Mouse (Mus musculus): ENCODE measurements around the gene Sp2. TPM values are rescaled to one million over a fixed set of nuclear protein-coding genes. Genes with fewer than 3 reads are reported as not detected.

Gene Sp2
- polyA plus RNA-seq, 1 experiment = 12.3 TPM

DNA sequence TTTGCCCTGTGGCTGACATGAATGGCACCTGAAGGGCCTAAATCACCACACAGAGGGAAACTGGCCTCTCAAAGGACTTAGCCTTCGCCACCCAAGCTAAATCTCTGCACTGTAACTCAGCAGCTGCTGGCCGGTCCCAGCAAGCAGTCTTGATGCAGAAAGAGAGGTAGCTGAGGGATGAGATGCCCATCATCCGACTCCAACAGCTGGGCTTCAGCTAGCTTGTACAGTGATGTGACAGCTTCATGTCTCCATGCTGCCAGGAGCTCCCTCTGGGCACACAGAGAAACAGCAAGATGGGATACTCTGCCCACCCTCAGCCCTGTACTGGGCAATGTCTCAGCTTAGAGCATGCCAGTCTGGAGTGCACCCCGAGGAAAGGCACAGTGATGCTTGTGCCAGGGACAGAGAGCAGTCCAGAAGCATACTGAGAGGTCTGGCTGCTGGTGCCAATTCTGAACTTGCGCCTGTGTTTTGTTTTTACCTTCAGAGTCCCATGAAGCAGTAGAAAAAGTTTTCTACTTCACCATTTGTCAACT lies 9.3 kb downstream of the Sp2 start:
- peak overlapping the region; percentile 59 for H3K27ac ChIP-seq (ENCODE audit: insufficient read depth, low read length)
- TF ChIP-seq POLR2A (IDR thresholded peaks at IDR 0.05; ENCODE audit: low read depth, low read length) (no peak), CTCF (IDR thresholded peaks at IDR 0.05; ENCODE audit: borderline replicate concordance, insufficient read depth, low read length) (no peak)
- no peak overlapping the region for H3K4me3 ChIP-seq (ENCODE audit: insufficient read depth, low read length)
- peaks cover 42% of the 10 kb centered on the region for H3K4me1 ChIP-seq (ENCODE audit: control insufficient read depth, insufficient read depth, low read length)

DNA sequence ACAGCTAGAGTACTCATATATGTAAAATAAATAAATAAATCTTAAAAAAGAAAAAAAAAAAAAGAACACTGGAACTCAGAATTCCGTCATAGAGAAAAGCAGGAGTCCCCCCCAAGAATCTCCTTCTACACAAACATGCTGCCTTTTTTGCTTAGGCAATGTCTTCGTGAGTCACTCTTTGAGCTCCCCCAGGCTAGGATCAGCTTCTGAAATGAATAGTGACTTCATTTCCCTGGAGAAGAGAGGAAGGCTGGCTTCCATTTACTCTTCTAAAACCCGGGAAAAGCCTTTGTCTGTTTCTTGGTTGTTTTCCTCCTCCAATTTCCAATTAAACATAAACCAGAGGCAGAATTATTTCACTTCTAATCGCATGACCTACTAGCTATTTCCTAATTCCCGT lies 9.9 kb downstream of the Sp2 start:
- H3K4me3 ChIP-seq (ENCODE audit: insufficient read depth, low read length) = no peak overlapping the region
- peak overlapping the region; percentile 59 for H3K27ac ChIP-seq (ENCODE audit: insufficient read depth, low read length)
- peaks cover 41% of the 10 kb centered on the region for H3K4me1 ChIP-seq (ENCODE audit: control insufficient read depth, insufficient read depth, low read length)
- TF ChIP-seq POLR2A (IDR thresholded peaks at IDR 0.05; ENCODE audit: low read depth, low read length) (no peak), CTCF (IDR thresholded peaks at IDR 0.05; ENCODE audit: borderline replicate concordance, insufficient read depth, low read length) (no peak)

- peak overlapping the region; percentile 97 for H3K27ac ChIP-seq (ENCODE audit: insufficient read depth, low read length)
- H3K4me1 ChIP-seq (ENCODE audit: control insufficient read depth, insufficient read depth, low read length) = peaks cover 42% of the 10 kb centered on the region
- TF ChIP-seq CTCF (IDR thresholded peaks at IDR 0.05; ENCODE audit: borderline replicate concordance, insufficient read depth, low read length) (no peak), POLR2A (IDR thresholded peaks at IDR 0.05; ENCODE audit: low read depth, low read length) (no peak)
- no peak overlapping the region for H3K4me3 ChIP-seq (ENCODE audit: insufficient read depth, low read length)
Observed at GRCm38 (mm10) chr11:96970341-96970740, 12.4 kb downstream of the Sp2 start.

GRCm38 (mm10) chr11:96969746-96970145 lies 13.0 kb downstream of the Sp2 start:
- no peak for TF ChIP-seq CTCF (IDR thresholded peaks at IDR 0.05; ENCODE audit: borderline replicate concordance, insufficient read depth, low read length)
- no peak for TF ChIP-seq POLR2A (IDR thresholded peaks at IDR 0.05; ENCODE audit: low read depth, low read length)
- Histone ChIP-seq H3K4me1 (ENCODE audit: control insufficient read depth, insufficient read depth, low read length) (peaks cover 40% of the 10 kb centered on the region), H3K4me3 (ENCODE audit: insufficient read depth, low read length) (no peak overlapping the region), H3K27ac (ENCODE audit: insufficient read depth, low read length) (peak overlapping the region; percentile 97)

- no peak overlapping the region for H3K4me3 ChIP-seq (ENCODE audit: insufficient read depth, low read length)
- TF ChIP-seq POLR2A (IDR thresholded peaks at IDR 0.05; ENCODE audit: low read depth, low read length) = no peak
- TF ChIP-seq CTCF (IDR thresholded peaks at IDR 0.05; ENCODE audit: borderline replicate concordance, insufficient read depth, low read length) = no peak
- peak overlapping the region; percentile 97 for H3K27ac ChIP-seq (ENCODE audit: insufficient read depth, low read length)
- peaks cover 40% of the 10 kb centered on the region for H3K4me1 ChIP-seq (ENCODE audit: control insufficient read depth, insufficient read depth, low read length)
Observed at GRCm38 (mm10) chr11:96969280-96969722, 13.5 kb downstream of the Sp2 start.

- no peak for TF ChIP-seq CTCF (IDR thresholded peaks at IDR 0.05; ENCODE audit: borderline replicate concordance, insufficient read depth, low read length)
- TF ChIP-seq POLR2A (IDR thresholded peaks at IDR 0.05; ENCODE audit: low read depth, low read length) = no peak
- Histone ChIP-seq H3K27ac (ENCODE audit: insufficient read depth, low read length) (peak overlapping the region; percentile 97), H3K4me3 (ENCODE audit: insufficient read depth, low read length) (no peak overlapping the region)
Observed at GRCm38 (mm10) chr11:96968476-96968875, 14.3 kb downstream of the Sp2 start.

DNA sequence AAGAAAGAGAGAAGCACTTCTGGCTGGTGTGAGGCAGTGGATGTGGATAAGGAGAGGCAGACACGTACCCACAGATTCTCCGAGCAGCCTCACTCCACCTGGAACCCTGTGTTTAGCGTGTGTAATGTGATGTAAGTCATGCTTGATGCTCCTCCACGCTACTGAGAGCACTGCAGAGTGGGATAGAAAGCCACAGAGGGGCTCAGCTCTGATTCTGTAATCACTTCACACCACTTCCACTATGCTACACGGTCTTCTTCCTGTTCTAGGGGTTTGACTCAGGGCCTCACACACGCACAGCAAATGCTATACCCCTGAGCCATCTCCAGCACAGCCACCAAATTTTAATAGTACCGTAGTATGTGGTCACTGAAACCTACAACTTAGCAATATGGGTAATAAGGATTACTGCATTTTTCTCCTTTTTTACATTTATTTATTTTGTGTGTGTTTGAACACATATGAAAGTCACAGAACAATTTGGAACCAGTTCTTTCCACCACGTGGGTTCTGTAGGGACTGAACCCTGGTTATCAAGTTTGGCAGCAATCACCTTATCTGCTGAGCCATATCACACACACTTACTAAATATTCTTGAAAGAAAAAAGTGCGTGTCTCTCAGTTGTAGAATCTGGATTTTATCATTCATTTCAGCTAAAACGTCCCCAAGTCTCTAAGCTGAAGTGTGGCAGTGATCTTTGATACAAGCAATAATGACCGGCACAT lies 15.1 kb downstream of the Sp2 start:
- no peak overlapping the region for H3K4me3 ChIP-seq (ENCODE audit: insufficient read depth, low read length)
- TF ChIP-seq CTCF (IDR thresholded peaks at IDR 0.05; ENCODE audit: borderline replicate concordance, insufficient read depth, low read length) = no peak
- TF ChIP-seq POLR2A (IDR thresholded peaks at IDR 0.05; ENCODE audit: low read depth, low read length) = no peak
- peak overlapping the region; percentile 97 for H3K27ac ChIP-seq (ENCODE audit: insufficient read depth, low read length)
- peaks cover 35% of the 10 kb centered on the region for H3K4me1 ChIP-seq (ENCODE audit: control insufficient read depth, insufficient read depth, low read length)

More at GRCm38 (mm10) chr11:96968476-96968875, 14.3 kb downstream of the Sp2 start:
- peaks cover 39% of the 10 kb centered on the region for H3K4me1 ChIP-seq (ENCODE audit: control insufficient read depth, insufficient read depth, low read length)

DNA sequence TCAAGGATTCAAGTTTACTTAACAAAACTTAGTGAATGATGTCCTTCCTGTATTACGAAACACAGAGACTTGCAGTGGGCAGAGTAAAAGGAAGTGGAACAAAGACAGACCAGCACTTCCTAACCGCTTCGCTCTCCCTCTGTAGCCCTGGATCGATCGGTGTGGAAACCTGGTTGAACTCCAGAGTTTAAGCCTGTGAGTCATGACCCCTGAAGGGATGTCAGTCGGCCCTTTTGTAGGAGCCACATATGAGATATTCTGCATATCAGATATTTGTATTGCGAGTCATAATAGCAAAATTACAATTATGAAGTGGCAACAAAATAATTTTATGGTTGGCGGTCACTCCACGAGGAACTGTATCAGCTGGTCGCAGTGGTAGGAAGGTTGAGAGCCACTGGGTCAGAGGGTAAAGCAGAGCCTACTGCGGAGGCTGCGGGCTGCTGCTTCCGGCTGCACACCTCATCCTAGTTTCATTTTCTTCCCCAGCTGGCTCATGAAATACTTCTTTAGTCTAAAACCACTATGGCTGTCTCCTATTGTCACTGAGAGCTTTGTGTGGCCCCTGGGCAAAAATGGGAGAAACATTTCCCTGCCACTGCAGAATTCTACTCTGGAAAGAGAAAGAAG lies 15.7 kb downstream of the Sp2 start:
- Histone ChIP-seq H3K4me1 (ENCODE audit: control insufficient read depth, insufficient read depth, low read length) (peaks cover 30% of the 10 kb centered on the region), H3K27ac (ENCODE audit: insufficient read depth, low read length) (peak overlapping the region; percentile 5; the same call in 1 of the 2 replicates), H3K4me3 (ENCODE audit: insufficient read depth, low read length) (no peak overlapping the region)
- TF ChIP-seq CTCF (IDR thresholded peaks at IDR 0.05; ENCODE audit: borderline replicate concordance, insufficient read depth, low read length) = no peak
- no peak for TF ChIP-seq POLR2A (IDR thresholded peaks at IDR 0.05; ENCODE audit: low read depth, low read length)

GRCm38 (mm10) chr11:96966172-96966571 lies 16.6 kb downstream of the Sp2 start:
- H3K27ac ChIP-seq (ENCODE audit: insufficient read depth, low read length) = no peak overlapping the region
- peaks cover 27% of the 10 kb centered on the region for H3K4me1 ChIP-seq (ENCODE audit: control insufficient read depth, insufficient read depth, low read length)
- no peak for TF ChIP-seq CTCF (IDR thresholded peaks at IDR 0.05; ENCODE audit: borderline replicate concordance, insufficient read depth, low read length)
- TF ChIP-seq POLR2A (IDR thresholded peaks at IDR 0.05; ENCODE audit: low read depth, low read length) = no peak
- H3K4me3 ChIP-seq (ENCODE audit: insufficient read depth, low read length) = no peak overlapping the region

DNA sequence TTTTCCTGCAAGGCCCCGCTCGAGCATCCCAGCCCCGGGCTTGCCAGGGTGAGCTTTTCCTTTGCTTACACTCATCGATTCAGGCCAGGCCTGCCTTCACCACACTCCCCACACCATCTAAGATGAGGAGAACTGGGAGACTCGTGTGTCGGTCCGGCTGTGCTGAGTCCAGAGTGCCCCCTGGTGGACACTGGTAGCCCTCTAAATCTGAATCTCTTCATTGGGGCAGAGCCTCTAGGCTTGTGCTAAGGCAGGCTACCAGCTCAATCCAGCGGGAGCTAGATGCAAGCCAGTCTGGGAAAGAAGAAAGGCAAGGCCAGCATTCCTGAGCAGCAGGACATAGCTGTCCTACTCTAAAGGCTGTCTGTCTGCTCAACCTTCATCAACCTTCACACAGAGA lies 19.2 kb downstream of the Sp2 start:
- TF ChIP-seq CTCF (IDR thresholded peaks at IDR 0.05; ENCODE audit: borderline replicate concordance, insufficient read depth, low read length) (peak; percentile 88), POLR2A (IDR thresholded peaks at IDR 0.05; ENCODE audit: low read depth, low read length) (no peak)
- H3K4me1 ChIP-seq (ENCODE audit: control insufficient read depth, insufficient read depth, low read length) = peaks cover 10% of the 10 kb centered on the region
- no peak overlapping the region for H3K27ac ChIP-seq (ENCODE audit: insufficient read depth, low read length)
- H3K4me3 ChIP-seq (ENCODE audit: insufficient read depth, low read length) = no peak overlapping the region
